Mouse (Mus musculus): ENCODE measurements around the gene Ifi35. TPM values are rescaled to one million over a fixed set of nuclear protein-coding genes. Genes with fewer than 3 reads are reported as not detected.

The Ifi35 gene
- total RNA-seq, 2 experiments from 2014 or later, result 2.0 to 2.4 TPM

- DNase-seq (ENCODE audit: low spot score in 2 of 2), result no peak
- intact Hi-C loops (cut with DNase I), result no loop called here
These were observed 37.4 kb downstream of the Ifi35 start for GRCm38 (mm10) chr11:101485509-101486028.

GRCm38 (mm10) chr11:101486126-101486525, 37.9 kb downstream of the Ifi35 start:
- intact Hi-C loops (cut with DNase I), result no loop called here
- DNase-seq (ENCODE audit: low spot score in 2 of 2), result no peak

GRCm38 (mm10) chr11:101506269-101506780, 58.1 kb downstream of the Ifi35 start:
- intact Hi-C loops (cut with DNase I), result no loop called here
- DNase-seq (ENCODE audit: low spot score in 2 of 2), result no peak

GRCm38 (mm10) chr11:101507090-101507489, 58.9 kb downstream of the Ifi35 start:
- intact Hi-C loops (cut with DNase I), result no loop called here
- no peak for DNase-seq (ENCODE audit: low spot score in 2 of 2)

Small RNAs within 50 kb of the gene (microRNA-seq; reads per million reads assigned to microRNA genes)
- gene Mir6929, result 0.67 to 1.7 reads per million in 2 experiments

Other genes starting within 250 kb of the Ifi35 start
- gene Ezh1, start 221.9 kb upstream of the Ifi35 start, total RNA-seq (2021), result 10 to 100 TPM; 42.8 to 48.5 TPM
- gene Ramp2, start 202.4 kb upstream of the Ifi35 start, total RNA-seq (2021), result 10 to 100 TPM; 39.9 to 44.5 TPM
- gene Vps25, start 194.7 kb upstream of the Ifi35 start, total RNA-seq (2021), result 10 to 100 TPM; 62.4 to 65.7 TPM
- 1 to 10 TPM; 2.2 to 7.9 TPM for gene Wnk4, start 187.8 kb upstream of the Ifi35 start, total RNA-seq (2021)
- gene Cntd1, start 169.4 kb upstream of the Ifi35 start, total RNA-seq (2021), result under 1 TPM; 0.21 to 0.27 TPM
- 10 to 100 TPM; 95.3 to 98.8 TPM for gene Coa3, start 169.3 kb upstream of the Ifi35 start, total RNA-seq (2021)
- gene Becn1, start 146.1 kb upstream of the Ifi35 start, total RNA-seq (2021), result 100 to 1,000 TPM; 213 to 229 TPM
- gene Psme3, start 132.2 kb upstream of the Ifi35 start, total RNA-seq (2021), result 100 to 1,000 TPM; 114 to 116 TPM
- gene Aoc2, start 123.3 kb upstream of the Ifi35 start, total RNA-seq (2021), result 1 to 10 TPM; 4.8 to 7.4 TPM
- under 1 TPM; 0.69 to 0.73 TPM for gene Aoc3, start 117.8 kb upstream of the Ifi35 start, total RNA-seq (2021)
- under 1 TPM in 1 of 2 experiments, not detected in 1; 0.14 TPM for gene G6pc, start 80.8 kb upstream of the Ifi35 start, total RNA-seq (2021)
- gene Aarsd1, start 30.8 kb upstream of the Ifi35 start, total RNA-seq (2021), result 10 to 100 TPM; 38.7 to 40.1 TPM
- gene Gm27029, start 23.6 kb upstream of the Ifi35 start, total RNA-seq (2021), result 1 to 10 TPM; 5.9 to 6.6 TPM
- 10 to 100 TPM; 35.6 to 37.0 TPM for gene Rundc1, start 23.3 kb upstream of the Ifi35 start, total RNA-seq (2021)
- gene Ptges3l, start 23.1 kb upstream of the Ifi35 start, total RNA-seq (2021), result 1 to 10 TPM; 4.0 to 6.0 TPM
- gene Rpl27, start 6.1 kb upstream of the Ifi35 start, total RNA-seq (2021), result 10 to 100 TPM; 32.5 to 37.0 TPM
- 100 to 1,000 TPM; 149 to 175 TPM for gene Rnd2, start 16.6 kb downstream of the Ifi35 start, total RNA-seq (2021)
- gene Vat1, start 17.8 kb downstream of the Ifi35 start, total RNA-seq (2021), result 10 to 100 TPM; 36.7 to 39.9 TPM
- under 1 TPM; 0.69 to 0.80 TPM for gene Brca1, start 103.5 kb downstream of the Ifi35 start, total RNA-seq (2021)
- 100 to 1,000 TPM; 127 to 130 TPM for gene Nbr1, start 103.7 kb downstream of the Ifi35 start, total RNA-seq (2021)
- gene Tmem106a, start 133.8 kb downstream of the Ifi35 start, total RNA-seq (2021), result 1 to 10 TPM; 1.1 to 1.6 TPM
- not detected for gene Gm11634, start 150.8 kb downstream of the Ifi35 start, total RNA-seq (2021)
- gene Rdm1, start 178.8 kb downstream of the Ifi35 start, total RNA-seq (2021), result 1 to 10 TPM; 6.0 to 7.2 TPM
- 10 to 100 TPM; 23.9 to 32.1 TPM for gene Arl4d, start 217.1 kb downstream of the Ifi35 start, total RNA-seq (2021)

All from left cerebral cortex, postnatal 25 days (tissue).